Mouse (Mus musculus) heart, postnatal 36 days (tissue): Measurements from ENCODE around the gene Alpk3. TPM values are rescaled to one million over a fixed set of nuclear protein-coding genes. Genes with fewer than 3 reads are reported as not detected.
"Not testable (repeated sequence)": the region's sequence is repeated elsewhere in the genome, so short reads cannot be mapped to it uniquely, and the experiment has no call there.

Experiments
- DNase-seq, 2 experiments: peaks; one replicate each; pipeline ENCODE4 v3.0.0; 2021 to 2022
- intact Hi-C: fragments of 180-260 bp; cut with DNase I; formaldehyde crosslinking; loops from one replicate; pipeline ENCODE4 v1.15.1; 2025
- total RNA-seq, 2 experiments: library from RNA; stranded (reverse); gene quantifications; 2 replicates each; pipeline ENCODE4 v1.2.3; 2021

Alpk3 gene
- total RNA-seq, 2 experiments from 2014 or later, result 107 to 112 TPM

GRCm38 (mm10) chr7:81123553-81123952, 66.2 kb downstream of the Alpk3 start:
- intact Hi-C loops, result no loop called here
- DNase-seq, result no peak

- DNase-seq, result peak; percentile 69
- intact Hi-C loops, result no loop called here
Observed at GRCm38 (mm10) chr7:81124773-81125172, 67.4 kb downstream of the Alpk3 start.

GRCm38 (mm10) chr7:81125215-81126175, 68.1 kb downstream of the Alpk3 start:
- DNase-seq, result no peak
- intact Hi-C loops, result no loop called here

GRCm38 (mm10) chr7:81131864-81132263, 74.5 kb downstream of the Alpk3 start:
- intact Hi-C loops, result no loop called here
- DNase-seq, result peak in 1 of 2 experiments; percentile 52

- peak; percentile 63 to 64 for DNase-seq
- intact Hi-C loops, result no loop called here
Observed at GRCm38 (mm10) chr7:81132851-81133279, 75.5 kb downstream of the Alpk3 start.

- intact Hi-C loops, result no loop called here
Observed at GRCm38 (mm10) chr7:81133416-81133815, 76.0 kb downstream of the Alpk3 start.

GRCm38 (mm10) chr7:81133941-81134340, 76.5 kb downstream of the Alpk3 start:
- intact Hi-C loops, result loop anchor here (2.0 kb wide), 1 partner anchor 23 kb away; no protein-coding TSS in a partner anchor
- DNase-seq, result no peak

More at GRCm38 (mm10) chr7:81133416-81133815, 76.0 kb downstream of the Alpk3 start:
- DNase-seq, result peak in 1 of 2 experiments; percentile 30

GRCm38 (mm10) chr7:81134614-81135067, 77.2 kb downstream of the Alpk3 start:
- DNase-seq, result peak; percentile 70 to 83
- intact Hi-C loops, result loop anchor here (2.0 to 5.0 kb wide), 3 partner anchors 24 to 142 kb away; partner anchors contain the start of gene Zfp592

- intact Hi-C loops, result loop anchor here (5.0 kb wide), 2 partner anchors 65 to 145 kb away; partner anchors contain the start of gene Zfp592
- DNase-seq, result no peak
Observed at GRCm38 (mm10) chr7:81137292-81137691, 79.9 kb downstream of the Alpk3 start.

- intact Hi-C loops, result loop anchor here (5.0 kb wide), 2 partner anchors 67 to 147 kb away; partner anchors contain the start of gene Zfp592
Observed at GRCm38 (mm10) chr7:81139100-81139499, 81.7 kb downstream of the Alpk3 start.

GRCm38 (mm10) chr7:81139671-81140404, 82.4 kb downstream of the Alpk3 start:
- peak in 1 of 2 experiments; percentile 33 for DNase-seq
- intact Hi-C loops, result loop anchor here (5.0 kb wide), 2 partner anchors 68 to 148 kb away; partner anchors contain the start of gene Zfp592

More at GRCm38 (mm10) chr7:81139100-81139499, 81.7 kb downstream of the Alpk3 start:
- DNase-seq, result peak; percentile 55 to 61

GRCm38 (mm10) chr7:81141541-81141940, 84.1 kb downstream of the Alpk3 start:
- intact Hi-C loops, result no loop called here
- no peak for DNase-seq

GRCm38 (mm10) chr7:81143056-81143455, 85.7 kb downstream of the Alpk3 start:
- DNase-seq, intact Hi-C loops: not testable (repeated sequence)

- intact Hi-C loops, result loop anchor here (5.0 kb wide), 1 partner anchor 247 kb away; the partner anchor contains the start of gene Wdr73
- DNase-seq, result peak in 1 of 2 experiments; percentile 55
Observed at GRCm38 (mm10) chr7:81149759-81150158, 92.4 kb downstream of the Alpk3 start.

GRCm38 (mm10) chr7:81151216-81151615, 93.8 kb downstream of the Alpk3 start:
- intact Hi-C loops, result loop anchor here (5.0 kb wide), 1 partner anchor 249 kb away; the partner anchor contains the start of gene Wdr73
- DNase-seq, result no peak

- intact Hi-C loops, result loop anchor here (5.0 kb wide), 1 partner anchor 250 kb away; the partner anchor contains the start of gene Wdr73
- no peak for DNase-seq
Observed at GRCm38 (mm10) chr7:81152306-81152705, 94.9 kb downstream of the Alpk3 start.

GRCm38 (mm10) chr7:81152826-81153225, 95.4 kb downstream of the Alpk3 start:
- no peak for DNase-seq
- intact Hi-C loops, result loop anchor here (5.0 kb wide), 1 partner anchor 251 kb away; the partner anchor contains the start of gene Wdr73

GRCm38 (mm10) chr7:81153327-81153726, 95.9 kb downstream of the Alpk3 start:
- intact Hi-C loops, result loop anchor here (5.0 kb wide), 1 partner anchor 251 kb away; the partner anchor contains the start of gene Wdr73
- DNase-seq, result no peak

- DNase-seq, result not testable (repeated sequence)
Observed at GRCm38 (mm10) chr7:81154244-81154643, 96.8 kb downstream of the Alpk3 start.

GRCm38 (mm10) chr7:81154960-81155359, 97.6 kb downstream of the Alpk3 start:
- intact Hi-C loops, result loop anchor here (1.0 to 5.0 kb wide), 4 partner anchors 253 to 413 kb away; partner anchors contain the start of gene Wdr73
- DNase-seq, result peak; percentile 65 to 68

More at GRCm38 (mm10) chr7:81154244-81154643, 96.8 kb downstream of the Alpk3 start:
- intact Hi-C loops, result loop anchor here (2.0 to 5.0 kb wide), 2 partner anchors 252 to 269 kb away; partner anchors contain the start of gene Wdr73
